Mouse (Mus musculus) thymus, adult 2 months (tissue): ENCODE measurements around the gene Tspan9.

Experiments
- CTCF ChIP-seq: fragments of 200-500 bp; IDR thresholded peaks from 2 replicates; pipeline ENCODE4 v1.5.1; 2012; ENCODE audit warnings: mild to moderate bottlenecking, control low read depth, low read length, moderate library complexity, borderline replicate concordance; ENCODE audit not compliant: control insufficient read depth, poor library complexity, insufficient read depth; ENCODE audit errors: extremely low read depth
- POLR2A ChIP-seq: fragments of 200-500 bp; IDR thresholded peaks from 2 replicates; pipeline ENCODE4 v1.6.1; 2012; ENCODE audit warnings: mild to moderate bottlenecking, low read length, control low read depth, moderate library complexity; ENCODE audit not compliant: control insufficient read depth, poor library complexity, insufficient read depth; ENCODE audit errors: extremely low read depth

DNA sequence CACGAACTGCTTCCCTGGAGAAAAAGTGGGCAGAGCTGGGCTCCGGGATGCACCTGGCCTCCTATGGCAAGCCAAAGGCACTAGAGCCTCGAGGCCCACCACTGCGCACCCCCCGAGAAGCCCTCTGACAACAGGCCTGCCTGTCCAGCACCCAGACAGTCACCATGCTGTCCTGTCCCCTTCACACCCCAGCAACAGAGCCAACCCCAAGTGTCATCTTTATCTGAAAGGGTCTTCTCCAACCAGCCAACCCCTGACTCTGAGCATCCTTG lies 121.5 kb downstream of the Tspan9 start:
- TF ChIP-seq POLR2A, result no peak
- TF ChIP-seq CTCF, result no peak
